Mouse (Mus musculus) spleen, adult 2 months (tissue): Measurements from ENCODE around the gene Unc45b.

ENCODE experiments used
- CTCF ChIP-seq: fragments of 200-500 bp; IDR thresholded peaks from 2 replicates; pipeline ENCODE4 v1.5.1; 2011; ENCODE audit warnings: mild to moderate bottlenecking, inconsistent platforms; ENCODE audit not compliant: insufficient read depth, insufficient read length, insufficient replicate concordance; ENCODE audit errors: extremely low read depth
- POLR2A ChIP-seq: fragments of 200-500 bp; IDR thresholded peaks from 2 replicates; pipeline ENCODE4 v1.6.1; 2011; ENCODE audit warnings: low read depth, low read length, inconsistent platforms

GRCm38 (mm10) chr11:82891936-82892335 lies 18.4 kb upstream of the Unc45b start, which contains the start of gene Fndc8:
- TF ChIP-seq CTCF (no peak), POLR2A (no peak)
